Mouse (Mus musculus) stomach, postnatal 0 days (tissue): ENCODE data around the gene Olfr479. TPM values are rescaled to one million over a fixed set of nuclear protein-coding genes. Genes with fewer than 3 reads are reported as not detected.

Experiments
- ATAC-seq: fragments of 200-750 bp; cut with Nextera tagmentation; 2 replicates; pipeline ENCODE4 v1.8.0; 2017; ENCODE audit not compliant: low FRiP score, low TSS enrichment
- DNase-seq: peaks from one replicate; pipeline ENCODE4 v3.0.0-alpha.2; 2016; ENCODE audit warnings: low spot score
- H3K27ac ChIP-seq: fragments of 300-500 bp; sonication (generic); replicated peaks from 2 replicates; pipeline ENCODE4 v1.5.1; 2014; ENCODE audit warnings: mild to moderate bottlenecking, control low read depth
- H3K27me3 ChIP-seq: fragments of 300-500 bp; sonication (generic); 2 replicates; pipeline ENCODE4 v1.6.1; 2014; ENCODE audit warnings: low read length; ENCODE audit not compliant: control insufficient read depth, insufficient read depth
- H3K36me3 ChIP-seq: fragments of 300-500 bp; sonication (generic); 2 replicates; pipeline ENCODE4 v1.6.1; 2014; ENCODE audit warnings: low read length, mixed read lengths; ENCODE audit not compliant: control insufficient read depth, insufficient read depth
- H3K4me1 ChIP-seq: fragments of 300-500 bp; sonication (generic); replicated peaks from 2 replicates; pipeline ENCODE4 v1.6.1; 2014; ENCODE audit warnings: antibody characterized with exemption; ENCODE audit not compliant: control insufficient read depth, insufficient read depth
- H3K4me2 ChIP-seq: fragments of 300-500 bp; sonication (generic); replicated peaks from 2 replicates; pipeline ENCODE4 v1.6.1; 2014; ENCODE audit warnings: low read depth, mild to moderate bottlenecking, control low read depth, moderate library complexity
- H3K4me3 ChIP-seq: fragments of 300-500 bp; sonication (generic); 2 replicates; pipeline ENCODE4 v1.5.1; 2014; ENCODE audit warnings: low read depth, low read length, control low read depth
- H3K9ac ChIP-seq: fragments of 300-500 bp; sonication (generic); 2 replicates; pipeline ENCODE4 v1.6.1; 2014; ENCODE audit warnings: mild to moderate bottlenecking, low read length, control low read depth, mixed read lengths
- H3K9me3 ChIP-seq: fragments of 300-500 bp; sonication (generic); 2 replicates; pipeline ENCODE4 v1.6.1; 2016; ENCODE audit warnings: low read length; ENCODE audit not compliant: control insufficient read depth
- CTCF ChIP-seq: IDR thresholded peaks from 2 replicates; pipeline ENCODE4 v1.5.1; 2016; ENCODE audit warnings: antibody characterized with exemption, low read depth, mild to moderate bottlenecking, moderate library complexity
- EP300 ChIP-seq: optimal IDR thresholded peaks from 2 replicates; pipeline ENCODE3; 2016; ENCODE audit warnings: antibody characterized with exemption
- WGBS: fragments of 180-500 bp; shearing (Covaris S2); extraction: QIAGEN DNeasy Blood & Tissue Kit; methylation state at CpG from one replicate; pipeline ENCODE4 v1.1.7; 2014; 5-methylcytosine and 5-hydroxymethylcytosine counted together
- polyA plus RNA-seq: library from polyadenylated mRNA; unstranded; fragments of >200 nt; fragmentation: Nextera tagmentation; extraction: Ambion mirVana; gene quantifications from 2 replicates; pipeline ENCODE4 v1.2.1, GENCODE M21; 2015

Olfr479 gene
- polyA plus RNA-seq, 1 experiment from 2014 or later, result not detected

GRCm38 (mm10) chr7:108100549-108100948 is 50.1 kb downstream of the Olfr479 start, which contains the start of gene Olfr483:
Gene Olfr483, plus strand, starts transcription at chr7:108100849.
- no peak within 1 kb of the TSS for H3K9ac ChIP-seq
- H3K4me1 ChIP-seq, result no peaks in the 10 kb centered on the region
- TF ChIP-seq CTCF, result no peak
- TF ChIP-seq EP300, result no peak
- no peaks in the 10 kb centered on the region for H3K27me3 ChIP-seq
- 79% methylated on average over 1 of the region's 1 CpGs for WGBS
- H3K4me3 ChIP-seq, result no peak within 1 kb of the TSS
- H3K4me2 ChIP-seq, result no peak within 1 kb of the TSS
- no peaks in the 10 kb centered on the region for H3K9me3 ChIP-seq
- H3K36me3 ChIP-seq, result no peaks in the 10 kb centered on the region
- DNase-seq (no peak), ATAC-seq (no peak)
- H3K27ac ChIP-seq, result no peak within 1 kb of the TSS

Other genes starting within 250 kb of the Olfr479 start
- not detected in 2 replicates for gene Ovch2, start 249.5 kb upstream of the Olfr479 start, polyA plus RNA-seq
- not detected in 2 replicates for gene Olfr467, start 238.4 kb upstream of the Olfr479 start, polyA plus RNA-seq
- not detected in 2 replicates for gene Olfr469, start 225.2 kb upstream of the Olfr479 start, polyA plus RNA-seq
- not detected in 2 replicates for gene Olfr470, start 203.2 kb upstream of the Olfr479 start, polyA plus RNA-seq
- gene Olfr472, start 152.8 kb upstream of the Olfr479 start, polyA plus RNA-seq, result 0.04 TPM in 1 of 2 replicates, not detected in the other
- gene Olfr473, start 120.2 kb upstream of the Olfr479 start, polyA plus RNA-seq, result not detected in 2 replicates
- not detected in 2 replicates for gene Olfr474, start 96.0 kb upstream of the Olfr479 start, polyA plus RNA-seq
- gene Olfr476, start 85.9 kb upstream of the Olfr479 start, polyA plus RNA-seq, result not detected in 2 replicates
- not detected in 2 replicates for gene Olfr477, start 64.0 kb upstream of the Olfr479 start, polyA plus RNA-seq
- not detected in 2 replicates for gene Olfr478, start 16.7 kb upstream of the Olfr479 start, polyA plus RNA-seq
- not detected in 2 replicates for gene Olfr480, start 16.7 kb downstream of the Olfr479 start, polyA plus RNA-seq
- gene Olfr481, start 29.2 kb downstream of the Olfr479 start, polyA plus RNA-seq, result not detected in 2 replicates
- 0.07 and 0.22 TPM in 2 replicates for gene Olfr482, start 46.9 kb downstream of the Olfr479 start, polyA plus RNA-seq
- gene Olfr483, start 50.2 kb downstream of the Olfr479 start, polyA plus RNA-seq, result not detected in 2 replicates
- gene Olfr484, start 76.8 kb downstream of the Olfr479 start, polyA plus RNA-seq, result not detected in 2 replicates
- not detected in 2 replicates for gene Olfr485, start 109.2 kb downstream of the Olfr479 start, polyA plus RNA-seq
- gene Olfr486, start 122.0 kb downstream of the Olfr479 start, polyA plus RNA-seq, result not detected in 2 replicates
- not detected in 2 replicates for gene Olfr487, start 163.9 kb downstream of the Olfr479 start, polyA plus RNA-seq
- not detected in 2 replicates for gene Olfr488, start 207.7 kb downstream of the Olfr479 start, polyA plus RNA-seq
- not detected in 2 replicates for gene Olfr490, start 238.2 kb downstream of the Olfr479 start, polyA plus RNA-seq